Mouse (Mus musculus): Measurements from ENCODE around the gene Stxbp5l.

DNA sequence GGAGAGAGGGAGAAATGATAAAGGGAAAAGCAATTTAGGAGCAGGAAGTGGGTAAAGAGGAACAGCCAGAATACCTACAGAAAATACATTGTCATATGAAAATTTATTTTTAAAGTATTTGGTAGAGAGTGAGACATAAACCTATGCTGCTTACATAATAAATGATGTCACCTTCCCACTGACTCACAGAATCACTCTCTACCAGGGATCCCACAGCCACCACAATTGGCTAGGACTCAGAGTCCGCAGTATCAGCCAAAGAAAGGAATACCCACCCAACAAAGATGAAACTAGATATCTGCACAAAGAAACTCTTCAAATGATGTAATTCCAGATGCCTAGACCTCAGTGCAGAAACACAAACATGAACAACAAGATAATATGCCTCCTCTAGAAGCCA, 12.0 kb downstream of the Stxbp5l start:
- TF ChIP-seq CTCF (IDR thresholded peaks at IDR 0.05; ENCODE audit: control insufficient read depth, insufficient read depth, low read length) (no peak), POLR2A (IDR thresholded peaks at IDR 0.05; ENCODE audit: borderline replicate concordance, control insufficient read depth, low read depth, low read length) (no peak)
